Mouse (Mus musculus) spleen, adult 2 months (tissue): ENCODE data around the gene 4921536K21Rik.

Experiments
- CTCF ChIP-seq: fragments of 200-500 bp; IDR thresholded peaks from 2 replicates; pipeline ENCODE4 v1.5.1; 2011; ENCODE audit warnings: mild to moderate bottlenecking, inconsistent platforms; ENCODE audit not compliant: insufficient read depth, insufficient read length, insufficient replicate concordance; ENCODE audit errors: extremely low read depth
- POLR2A ChIP-seq: fragments of 200-500 bp; IDR thresholded peaks from 2 replicates; pipeline ENCODE4 v1.6.1; 2011; ENCODE audit warnings: low read depth, low read length, inconsistent platforms

- TF ChIP-seq CTCF = no peak
- no peak for TF ChIP-seq POLR2A
Observed at GRCm38 (mm10) chr11:3895458-3895857, 560 bp upstream of the 4921536K21Rik start.
